Mouse (Mus musculus) CD4-positive, CD25-positive, alpha-beta regulatory T cell, adult 4 months (primary cell): ENCODE data around the gene Slc39a1. TPM values are rescaled to one million over a fixed set of nuclear protein-coding genes. Genes with fewer than 3 reads are reported as not detected.
"Not testable (repeated sequence)": the region's sequence is repeated elsewhere in the genome, so short reads cannot be mapped to it uniquely, and the experiment has no call there.

Experiments used
- ATAC-seq: one replicate; pipeline ENCODE4 v1.8.0; 2017
- polyA plus RNA-seq, 2 experiments: library from polyadenylated mRNA; unstranded; fragments of 100-300 nt; shearing (Covaris generic); gene quantifications; one replicate each; pipeline ENCODE4 v1.2.1; 2017

The Slc39a1 gene
- polyA plus RNA-seq, 2 experiments from 2014 or later = 36.5 to 50.4 TPM

DNA sequence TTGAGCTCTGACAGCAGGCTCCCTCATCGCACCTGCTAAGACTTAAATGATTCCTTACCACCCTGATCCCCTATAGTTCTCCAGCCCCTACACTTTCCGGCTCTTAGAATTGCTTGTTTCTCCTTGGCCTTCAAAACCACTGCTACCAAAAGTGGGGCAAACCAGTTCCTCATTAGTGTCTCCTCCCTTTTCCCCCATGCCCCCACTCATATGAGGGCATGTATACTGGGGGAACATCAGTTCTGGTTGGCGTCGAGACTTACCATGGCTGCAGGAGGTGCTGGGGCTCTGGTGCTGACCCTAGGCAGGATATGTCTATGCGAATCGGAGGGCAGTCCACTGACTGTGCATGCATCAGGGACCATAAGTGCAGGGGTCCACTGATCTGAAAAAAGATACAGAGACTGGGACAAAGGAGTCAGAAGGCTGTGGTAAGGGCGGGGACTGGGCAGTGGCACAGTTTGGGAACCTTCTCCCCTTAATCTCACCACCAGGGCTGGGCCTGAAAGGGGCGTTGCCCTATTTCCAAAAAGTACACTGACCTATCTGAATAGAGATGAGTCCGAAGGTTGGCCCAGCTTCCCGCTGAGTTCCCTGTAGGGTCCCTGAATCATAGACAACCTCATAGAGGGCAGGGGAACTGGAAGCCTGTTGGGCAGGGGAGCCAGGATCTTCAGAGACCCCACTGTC is 6.2 kb upstream of the Slc39a1 start:
- no peak for ATAC-seq

- ATAC-seq = no peak
These were observed 4.8 kb upstream of the Slc39a1 start, which contains the start of gene Creb3l4 for GRCm38 (mm10) chr3:90242984-90243775. Creb3l4 (minus strand) TSS chr3:90243512.

GRCm38 (mm10) chr3:90245406-90245805 is 2.6 kb upstream of the Slc39a1 start:
- ATAC-seq = peak; percentile 62

GRCm38 (mm10) chr3:90247630-90247959 is 377 bp upstream of the Slc39a1 start:
- peak; percentile 25 for ATAC-seq

- no peak for ATAC-seq
These were observed 751 bp downstream of the Slc39a1 start for GRCm38 (mm10) chr3:90248746-90249100.

DNA sequence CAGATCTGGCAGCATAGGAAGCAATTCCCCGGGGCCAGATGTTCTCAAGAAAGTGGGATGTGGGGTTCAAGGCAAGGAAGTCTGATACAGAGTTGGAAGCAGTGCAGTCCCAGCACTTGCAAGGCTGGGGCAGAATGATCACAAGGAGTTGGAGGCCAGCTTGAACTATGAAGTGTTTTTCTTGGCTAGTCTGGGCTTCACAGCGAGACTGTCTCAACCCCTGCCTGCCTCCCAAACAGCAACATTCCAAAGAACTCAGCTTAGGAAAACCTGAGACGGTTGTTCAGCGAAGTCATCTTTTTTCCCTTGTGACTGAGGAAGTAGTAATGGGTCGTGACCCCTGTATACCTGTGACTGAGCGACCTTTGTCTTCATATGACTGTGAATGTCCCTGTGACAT is 2.8 kb downstream of the Slc39a1 start:
- no peak for ATAC-seq

GRCm38 (mm10) chr3:90251731-90252226 is 3.8 kb downstream of the Slc39a1 start:
- ATAC-seq = not testable (repeated sequence)

DNA sequence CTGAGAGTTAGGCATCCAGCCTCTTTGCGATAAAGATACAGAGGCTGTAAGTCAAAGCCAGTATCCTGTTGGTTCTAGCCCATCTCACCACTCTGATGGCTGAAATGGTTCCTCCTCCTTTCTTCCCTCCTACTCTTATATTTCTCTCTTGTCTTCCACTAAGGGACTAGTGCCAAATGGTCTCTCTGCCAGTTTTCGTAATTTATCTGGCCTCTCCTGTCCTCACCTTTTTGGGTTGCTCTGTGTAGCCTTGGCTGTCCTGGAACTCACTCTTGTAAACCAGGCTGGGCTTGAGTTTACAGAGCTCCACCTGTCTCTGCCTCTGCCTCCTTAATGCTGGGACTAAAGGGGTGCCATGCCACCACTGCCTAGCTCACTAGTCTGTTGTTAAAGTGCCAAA is 4.7 kb downstream of the Slc39a1 start:
- not testable (repeated sequence) for ATAC-seq

- ATAC-seq = not testable (repeated sequence)
These were observed 5.2 kb downstream of the Slc39a1 start for GRCm38 (mm10) chr3:90253174-90253573.

DNA sequence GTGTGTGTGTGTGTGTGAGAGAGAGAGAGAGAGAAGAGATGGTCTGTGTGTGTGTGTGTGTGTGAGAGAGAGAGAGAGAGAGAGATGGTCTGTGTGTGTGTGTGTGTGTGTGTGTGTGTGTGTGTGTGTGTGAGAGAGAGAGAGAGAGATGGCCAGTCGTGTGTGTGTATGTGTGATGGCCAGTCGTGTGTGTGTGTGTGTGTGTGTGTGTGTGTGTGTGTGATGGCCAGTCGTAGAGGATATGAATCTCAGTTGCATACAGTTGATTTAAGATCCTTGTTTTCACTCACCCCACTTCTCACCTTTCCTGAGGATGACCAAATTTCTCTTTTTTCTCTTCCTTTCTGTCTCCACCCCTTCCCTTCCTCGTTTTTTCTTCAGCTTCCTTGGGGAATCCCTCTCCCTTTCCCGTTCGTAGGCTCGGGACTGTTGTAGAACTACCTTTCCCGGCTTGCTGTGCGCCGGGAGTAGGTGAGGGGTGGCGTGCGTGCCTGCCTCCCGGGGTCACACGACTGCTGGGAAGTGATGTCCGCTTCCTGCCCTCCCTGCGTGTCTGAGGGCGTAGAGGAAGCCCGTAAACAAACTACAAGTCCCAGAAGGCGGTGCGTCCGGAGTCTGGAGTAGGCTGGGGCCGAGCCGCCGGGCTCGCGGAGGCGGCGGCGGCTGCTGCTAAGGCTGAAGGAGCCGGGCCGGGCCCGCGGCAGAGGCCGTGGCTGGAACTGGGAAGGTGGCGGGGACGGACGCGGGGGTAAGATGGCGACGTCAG is 5.9 kb downstream of the Slc39a1 start, which contains the start of gene Crtc2:
Gene Crtc2 (plus strand): TSS at position 511 of the 766 bp plus-strand sequence.
- ATAC-seq = peak; percentile 98

GRCm38 (mm10) chr3:90254419-90255193 is 6.6 kb downstream of the Slc39a1 start:
- peak; percentile 35 for ATAC-seq

GRCm38 (mm10) chr3:90255194-90255565 is 7.2 kb downstream of the Slc39a1 start:
- ATAC-seq = no peak

GRCm38 (mm10) chr3:90255784-90256353 is 7.9 kb downstream of the Slc39a1 start:
- no peak for ATAC-seq

DNA sequence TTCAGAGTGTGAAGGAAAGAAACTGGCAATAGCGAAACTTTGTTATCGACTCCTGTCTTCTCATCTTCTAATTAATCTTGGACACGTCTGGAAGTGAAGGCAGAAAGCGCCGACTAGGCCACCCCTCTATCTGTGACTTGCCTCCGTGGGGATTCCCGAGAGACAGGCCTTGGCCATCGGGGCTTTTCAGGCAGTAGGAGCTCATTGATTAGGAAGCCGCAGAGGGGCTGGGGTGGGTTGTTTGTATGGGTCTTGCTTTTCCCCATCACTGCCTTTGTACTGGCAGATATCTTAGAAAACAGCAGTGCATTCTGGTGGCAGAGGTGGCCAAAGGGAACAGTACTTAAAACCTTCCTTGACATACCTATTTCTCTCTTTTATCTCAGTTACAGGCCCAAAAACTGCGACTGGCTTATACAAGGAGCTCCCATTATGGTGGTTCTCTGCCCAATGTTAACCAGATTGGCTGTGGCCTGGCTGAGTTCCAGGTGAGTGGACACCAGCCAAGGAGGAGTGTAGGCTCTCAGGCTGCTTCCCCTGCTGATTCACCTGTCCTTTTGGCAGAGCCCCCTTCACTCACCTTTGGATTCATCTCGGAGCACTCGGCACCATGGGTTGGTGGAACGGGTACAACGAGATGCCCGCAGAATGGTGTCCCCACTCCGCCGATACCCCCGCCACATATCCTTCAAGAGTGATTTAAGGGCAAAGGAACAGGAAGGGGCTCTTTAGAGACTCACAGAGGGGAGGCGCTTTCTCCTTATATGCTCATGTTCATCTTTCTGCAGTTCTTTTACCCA is 9.0 kb downstream of the Slc39a1 start:
- ATAC-seq = no peak

DNA sequence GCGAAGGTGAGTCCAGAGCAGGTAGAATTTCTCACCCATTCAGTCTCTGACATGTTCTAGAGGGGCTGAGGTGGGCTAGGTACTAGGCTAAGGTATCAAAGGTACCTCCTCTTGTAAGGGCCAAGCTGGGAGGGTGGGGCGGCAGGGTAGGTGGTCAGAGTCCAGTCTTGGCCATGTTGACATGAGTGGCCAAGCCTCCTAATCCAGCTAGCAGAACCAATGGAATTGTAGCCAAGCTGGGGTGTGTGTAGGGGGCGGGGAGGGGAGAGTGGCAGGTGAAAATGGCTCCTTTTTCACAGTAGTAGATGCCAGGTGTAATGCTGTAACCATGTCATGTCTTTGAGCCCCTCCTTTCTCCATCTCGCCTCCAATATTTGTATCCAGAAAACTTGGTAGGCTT is 10.5 kb downstream of the Slc39a1 start:
- ATAC-seq = no peak

DNA sequence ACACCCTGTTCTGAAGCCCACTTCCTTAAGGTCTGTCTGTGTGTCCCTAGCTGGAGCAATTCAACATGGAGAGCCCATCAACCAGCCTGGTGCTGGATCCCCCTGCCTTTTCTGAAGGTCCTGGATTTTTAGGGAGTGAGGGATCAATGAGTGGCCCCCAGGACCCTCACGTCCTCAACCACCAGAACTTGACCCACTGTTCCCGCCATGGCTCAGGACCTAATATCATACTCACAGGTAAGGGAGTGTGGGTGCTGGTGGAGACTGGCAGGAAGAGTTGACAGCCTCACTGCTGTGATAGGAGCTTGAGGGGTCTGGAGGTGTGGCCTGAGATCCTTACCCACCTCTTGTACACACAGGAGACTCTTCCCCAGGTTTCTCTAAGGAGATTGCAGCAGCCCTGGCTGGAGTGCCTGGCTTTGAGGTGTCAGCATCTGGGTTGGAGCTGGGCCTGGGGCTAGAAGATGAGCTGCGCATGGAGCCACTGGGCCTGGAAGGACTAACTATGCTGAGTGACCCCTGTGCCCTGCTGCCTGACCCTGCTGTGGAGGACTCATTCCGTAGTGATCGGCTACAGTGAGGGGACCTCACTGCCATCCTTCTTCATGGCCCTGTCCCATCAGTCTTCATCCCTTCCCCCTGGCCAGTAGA is 15.3 kb downstream of the Slc39a1 start:
- ATAC-seq = no peak

DNA sequence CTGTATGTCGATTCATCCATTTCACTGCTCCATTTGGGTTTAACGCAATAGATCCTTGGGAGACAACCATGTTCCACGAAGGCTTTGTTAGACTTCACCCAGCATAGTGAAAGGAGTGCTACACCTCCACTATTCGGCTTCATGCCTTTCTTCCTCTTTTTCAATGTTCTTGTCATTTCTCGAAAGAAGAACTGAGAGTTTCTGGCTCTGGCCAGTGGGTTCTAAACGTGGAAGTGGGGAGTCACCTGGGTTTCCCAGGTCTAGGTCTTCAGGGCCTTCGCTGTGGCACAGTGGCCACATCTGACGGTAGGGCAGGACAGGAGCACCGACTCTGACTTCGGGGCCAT is 16.7 kb downstream of the Slc39a1 start:
- ATAC-seq = no peak

DNA sequence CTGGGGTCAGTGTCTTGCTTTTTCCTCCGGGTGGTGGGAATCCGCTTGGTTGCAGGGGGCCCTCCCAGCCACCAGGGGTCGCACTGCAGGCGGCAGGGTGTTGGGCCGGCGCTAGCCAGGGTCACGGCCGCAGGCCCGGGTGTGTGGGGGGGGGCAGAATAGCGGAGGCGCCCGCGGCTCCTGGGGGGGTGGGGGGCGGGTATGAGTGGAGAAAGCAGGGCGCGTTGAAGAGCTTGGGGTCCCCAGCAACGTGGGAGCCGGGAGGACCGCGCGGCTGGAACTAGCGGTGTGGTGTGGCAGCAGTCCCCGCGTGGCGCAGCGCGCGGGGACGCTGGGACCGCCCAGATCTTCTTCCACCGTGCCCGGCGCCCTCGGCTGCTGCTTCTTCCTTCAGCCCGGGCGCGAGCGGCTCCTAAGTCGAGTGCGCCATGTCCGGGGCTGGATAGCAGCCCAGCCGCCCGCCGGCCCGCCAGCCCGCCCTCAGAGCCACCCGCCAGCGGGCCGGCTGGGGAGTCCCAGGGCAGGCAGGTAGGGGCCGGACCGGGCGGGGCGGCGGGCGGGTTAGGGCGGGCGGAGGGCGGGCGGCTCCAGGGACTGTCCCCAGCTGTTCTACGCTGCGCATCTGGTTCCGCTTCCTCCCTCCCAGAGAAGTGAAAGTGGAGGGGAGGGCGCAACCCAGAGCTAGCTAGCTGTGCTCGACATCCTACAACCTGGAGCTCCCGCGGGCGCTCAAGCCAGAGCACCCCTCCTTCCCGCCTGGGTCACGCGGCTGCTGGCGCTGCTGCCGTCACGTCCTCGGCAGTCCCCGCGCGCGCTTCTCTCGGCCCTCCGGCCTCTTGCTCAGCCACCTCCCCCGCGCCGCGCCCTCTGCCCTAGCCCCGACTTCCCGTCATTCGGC is 17.3 kb downstream of the Slc39a1 start, which contains the start of gene Dennd4b:
Gene Dennd4b (plus strand): TSS at position 152 of the 898 bp plus-strand sequence.
- peak; percentile 87 for ATAC-seq

GRCm38 (mm10) chr3:90265932-90266741 is 18.2 kb downstream of the Slc39a1 start:
- ATAC-seq = peak; percentile 36
